17 mouse cellular contexts compared by ENCODE assay signal in the genomic region with DNA sequence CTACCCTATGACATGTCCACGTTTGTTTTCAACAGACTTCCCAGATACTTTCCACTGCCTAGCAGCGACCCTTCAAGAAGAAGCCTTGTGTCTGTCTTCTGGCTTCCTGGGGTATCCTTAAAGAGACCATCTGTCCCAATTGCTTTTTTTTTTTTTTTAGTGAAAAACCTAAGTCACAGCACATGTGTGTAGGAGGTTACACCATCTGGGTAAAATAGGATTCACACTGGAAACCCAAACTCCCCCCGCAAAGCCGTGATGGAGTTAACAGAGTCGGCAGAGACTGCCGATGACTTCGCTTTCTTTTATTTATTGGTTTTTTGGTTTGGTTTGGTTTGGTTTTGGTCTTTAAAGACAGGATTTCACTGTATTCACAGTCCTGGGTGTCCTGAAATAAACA. TPM values are rescaled to one million over a fixed set of nuclear protein-coding genes. Genes with fewer than 3 reads are reported as not detected.
A peak's percentile ranks its signal among the peaks of the same experiment; 100 is the strongest.
DNase-seq lines count a peak whose midpoint lies in the region.
"Had no signal": no experiment of that assay in that cellular context is flagged by ENCODE, and none has a peak within 500 bp of the region (broad histone marks: within the 10 kb centered on the region; RNA-seq: fewer than 3 reads in every experiment).

No protein-coding gene starts in this region.

- peak; percentile 58 for DNase-seq in layer of hippocampus, adult 11-12 months (ENCODE audit: low spot score)
- DNase-seq in layer of hippocampus, postnatal 10 days (ENCODE audit: low spot score in 2 of 2): no peak
- DNase-seq in left cerebral cortex, postnatal 14 days (ENCODE audit: low spot score in 2 of 2): peak; percentile 59 to 62
- no peak for DNase-seq in left cerebral cortex, postnatal 36 days (ENCODE audit: low spot score in 2 of 2)
- DNase-seq in right cerebral cortex, postnatal 10 days (ENCODE audit: low spot score in 2 of 2): peak; percentile 55 to 59
- DNase-seq in right cerebral cortex, postnatal 4 days: no peak
- no peak for DNase-seq in heart, adult 18-20 months
- DNase-seq: adrenal gland, postnatal 25 days; B cell, adult 2 months; embryo, embryonic 11 days; gastrocnemius, postnatal 25 days; heart, adult 2 months; kidney, adult 9 months; kidney, postnatal 10 days; lung, adult 2 months; lung, postnatal 10 days; thymus, postnatal 4 days had no signal

- intact Hi-C loops in left cerebral cortex, postnatal 14 days (cut with DNase I): loop anchor here (5.0 kb wide), 1 partner anchor 61 kb away; no protein-coding TSS in a partner anchor
- intact Hi-C loops in left cerebral cortex, postnatal 36 days (cut with DNase I): no loop called here

RNA-seq across cellular contexts. Expression of a gene that starts 12.4 kb away (rescaled TPM):
- 10 to 100 TPM; 67.7 to 73.0 TPM for total RNA-seq in layer of hippocampus, postnatal 10 days (2021)
- total RNA-seq in left cerebral cortex, postnatal 14 days (2021): 100 to 1,000 TPM in 1 of 2 experiments, 10 to 100 TPM in 1; 91.2 to 111 TPM
- 100 to 1,000 TPM; 112 to 118 TPM for total RNA-seq in left cerebral cortex, postnatal 36 days (2021)
- total RNA-seq in heart, adult 18-20 months (2021): 1 to 10 TPM; 6.5 to 8.8 TPM

Comparison
In these comparisons a context has a peak if more than half of its experiments do, and no peak if none do; other contexts are left out.
1. DNase-seq: peak in layer of hippocampus, adult 11-12 months (single experiment), left cerebral cortex, postnatal 14 days (2 of 2) and right cerebral cortex, postnatal 10 days (2 of 2); none in layer of hippocampus, postnatal 10 days (0 of 2), left cerebral cortex, postnatal 36 days (0 of 2), right cerebral cortex, postnatal 4 days (single experiment) and heart, adult 18-20 months (0 of 2).
2. RNA of a gene that starts 12.4 kb away (total RNA-seq): 112 to 118 TPM in left cerebral cortex, postnatal 36 days, 91.2 to 111 TPM in left cerebral cortex, postnatal 14 days and 67.7 to 73.0 TPM in layer of hippocampus, postnatal 10 days; 6.5 to 8.8 TPM in heart, adult 18-20 months; every median in the first group is over 4 times any median in the second.